Mouse (Mus musculus): ENCODE measurements around the gene Olfr1324.
"Not testable (repeated sequence)": the region's sequence is repeated elsewhere in the genome, so short reads cannot be mapped to it uniquely, and the experiment has no call there.

Gene Olfr1324

GRCm38 (mm10) chrX:50428398-50428797 is at the start of gene Olfr1324:
TSS of gene Olfr1324 (minus strand) at chrX:50428498.
- DNase-seq (ENCODE audit: low spot score), result no peak

- not testable (repeated sequence) for DNase-seq (ENCODE audit: low spot score)
These were observed 42.0 kb upstream of the Olfr1324 start for GRCm38 (mm10) chrX:50470341-50470740.

DNA sequence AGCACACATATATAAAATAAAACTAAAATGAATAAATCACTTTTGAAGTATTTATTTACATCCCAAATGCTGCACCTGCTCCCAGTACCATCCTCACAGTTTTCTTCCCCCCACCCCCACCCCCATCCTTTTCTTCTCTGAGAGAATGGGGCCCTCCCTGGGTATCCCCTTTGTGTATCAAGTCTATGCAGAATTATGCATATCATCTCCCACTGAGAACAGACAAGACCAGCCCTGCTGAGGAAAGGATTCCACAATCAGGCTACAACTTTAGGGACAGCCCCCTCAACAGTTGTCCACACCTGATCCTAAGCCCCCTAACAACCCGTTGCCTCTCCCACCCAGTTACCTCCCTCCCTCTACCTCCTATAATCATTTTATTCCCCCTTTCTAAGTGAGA is 27.8 kb upstream of the Olfr1324 start:
- DNase-seq (ENCODE audit: low spot score), result no peak

DNA sequence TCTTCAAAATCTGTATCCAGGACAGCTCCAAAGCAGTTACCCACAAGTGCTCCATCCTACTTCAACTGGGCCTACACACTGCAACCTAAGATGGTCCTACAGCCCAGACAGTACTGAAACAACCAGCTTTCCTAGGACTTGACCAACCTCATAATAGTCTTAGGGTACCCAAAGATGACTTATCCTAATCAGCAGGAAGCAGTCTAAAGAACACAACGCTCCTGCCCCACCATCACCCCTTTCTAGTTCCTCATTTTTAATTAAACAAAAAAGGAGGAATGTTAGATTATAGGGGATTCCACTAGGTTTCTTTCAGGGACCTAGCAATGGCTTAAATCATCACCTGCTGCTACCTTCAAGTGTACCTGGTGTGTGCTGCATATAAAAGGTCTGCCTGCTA is 15.1 kb upstream of the Olfr1324 start:
- DNase-seq (ENCODE audit: low spot score), result no peak

DNA sequence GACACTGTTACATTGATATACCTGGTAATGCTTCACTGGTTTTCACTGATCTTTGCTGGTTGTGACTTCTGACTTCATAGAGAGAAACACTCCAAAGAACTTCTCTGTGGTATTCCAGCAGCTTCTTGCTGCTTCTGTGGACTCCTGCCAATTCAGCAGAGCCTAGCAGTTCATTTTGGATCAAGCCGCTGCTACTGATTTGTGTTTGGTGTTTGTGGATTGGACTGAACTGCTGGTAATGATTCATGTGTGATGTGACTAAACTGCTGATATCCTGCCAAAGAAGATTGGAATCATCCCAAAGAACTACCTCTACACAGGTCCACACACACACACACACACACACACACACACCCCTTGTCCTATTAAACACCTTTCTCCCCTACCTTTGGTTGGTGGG is 14.4 kb upstream of the Olfr1324 start:
- no peak for DNase-seq (ENCODE audit: low spot score)

GRCm38 (mm10) chrX:50432499-50432898 is 4.2 kb upstream of the Olfr1324 start:
- DNase-seq (ENCODE audit: low spot score), result no peak

DNA sequence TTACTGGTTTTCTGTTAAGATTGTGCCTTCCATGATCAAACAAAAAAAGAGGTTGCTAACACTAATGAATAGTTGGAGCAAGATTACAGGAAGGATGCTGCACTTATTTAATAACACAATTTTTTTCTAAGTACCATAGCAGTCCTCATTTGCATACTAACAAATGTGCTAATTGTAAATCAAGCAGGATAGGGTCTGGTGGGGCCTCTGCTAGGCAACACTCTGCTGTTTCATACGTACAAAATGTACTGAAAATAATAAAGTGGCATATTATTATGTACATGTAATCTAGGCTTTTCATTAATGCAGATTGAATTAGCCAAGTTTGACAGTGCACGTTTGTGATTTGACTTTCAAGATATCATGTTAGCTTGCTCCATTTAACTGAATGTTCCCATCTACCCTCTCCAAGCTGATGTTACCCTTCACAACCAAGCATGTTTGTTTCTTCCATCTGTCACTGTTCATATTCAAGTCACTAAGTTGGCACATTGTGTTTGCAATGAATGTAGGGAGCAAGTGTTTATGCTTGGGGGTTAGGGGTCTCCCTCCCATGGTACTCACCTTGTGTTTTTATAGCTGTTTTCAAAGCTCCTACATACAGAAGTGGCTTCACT is 478 bp downstream of the Olfr1324 start:
- no peak for DNase-seq (ENCODE audit: low spot score)

DNA sequence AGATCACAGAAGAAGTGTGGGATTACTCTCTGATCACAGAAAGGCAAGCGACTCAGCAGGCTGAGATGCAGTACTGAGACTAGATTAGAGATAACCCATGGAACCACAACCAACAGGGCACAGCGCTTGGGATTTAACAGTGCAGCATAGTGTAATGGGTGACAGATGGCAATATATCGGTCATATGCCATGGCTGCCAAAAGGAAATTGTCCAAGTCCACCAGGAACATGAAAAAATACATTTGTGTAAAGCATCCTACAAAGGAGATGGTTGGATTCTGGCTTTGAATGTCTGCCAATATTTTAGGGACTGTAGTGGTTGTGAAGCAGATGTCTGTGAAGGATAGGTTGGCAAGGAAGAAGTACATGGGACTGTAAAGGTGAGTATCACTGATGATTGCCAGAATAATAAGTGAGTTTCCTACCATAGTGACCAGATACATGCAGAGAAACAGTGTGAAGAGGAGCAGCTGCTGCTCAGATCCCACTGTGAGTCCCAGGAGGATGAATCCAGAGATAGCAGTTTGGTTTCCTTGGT is 2.3 kb downstream of the Olfr1324 start:
- DNase-seq (ENCODE audit: low spot score), result no peak

- DNase-seq (ENCODE audit: low spot score), result not testable (repeated sequence)
These were observed 17.9 kb downstream of the Olfr1324 start for GRCm38 (mm10) chrX:50410361-50410760.

DNA sequence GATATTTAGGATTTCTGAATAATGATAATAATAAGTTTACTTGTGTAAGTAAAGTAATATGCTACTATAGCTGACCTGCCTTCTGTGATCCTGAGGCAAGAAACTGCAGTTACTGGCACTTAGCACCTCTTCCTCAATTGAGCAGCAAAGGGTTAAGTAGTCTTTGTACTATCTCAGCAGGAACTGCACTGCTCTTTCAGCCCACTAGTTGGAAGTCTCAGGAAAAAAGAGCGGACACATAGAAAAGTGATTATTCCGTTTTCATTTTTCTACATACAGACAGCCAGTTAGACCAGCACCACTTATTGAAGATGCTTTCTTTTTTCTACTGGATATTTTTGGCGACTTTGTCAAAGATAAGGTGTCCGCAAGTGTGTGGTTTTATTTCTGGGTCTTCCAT is 37.7 kb downstream of the Olfr1324 start:
- DNase-seq (ENCODE audit: low spot score), result not testable (repeated sequence)

DNA sequence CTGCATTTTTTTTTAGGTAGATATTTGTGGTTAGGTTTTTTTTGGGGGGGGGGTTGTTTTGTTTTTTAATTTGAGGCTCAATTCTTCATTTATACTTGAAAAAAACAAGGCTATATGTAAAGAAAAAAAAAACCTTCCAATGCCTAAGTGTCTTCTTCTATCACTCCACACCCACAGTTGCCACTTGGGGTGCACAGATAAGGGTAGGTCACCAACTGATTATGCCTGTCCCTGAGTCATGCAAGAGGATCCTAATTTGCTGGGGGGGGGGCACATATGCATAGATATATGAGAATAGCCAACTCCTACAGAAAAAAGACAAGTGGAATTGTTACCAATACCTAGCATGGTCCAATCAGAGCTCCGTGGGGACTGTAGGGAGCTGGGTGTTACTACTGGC is 53.3 kb downstream of the Olfr1324 start:
- DNase-seq (ENCODE audit: low spot score), result no peak
